Mouse (Mus musculus) intestine, embryonic 16.5 days (tissue): ENCODE measurements around the gene Wsb1. TPM values are rescaled to one million over a fixed set of nuclear protein-coding genes. Genes with fewer than 3 reads are reported as not detected.
"Not testable (repeated sequence)": the region's sequence is repeated elsewhere in the genome, so short reads cannot be mapped to it uniquely, and the experiment has no call there.

Experiments
- ATAC-seq: fragments of 200-750 bp; cut with Nextera tagmentation; 2 replicates; pipeline ENCODE4 v1.8.0; 2017; ENCODE audit warnings: moderate TSS enrichment, moderate library complexity
- H3K27ac ChIP-seq: fragments of 300-500 bp; sonication (generic); 2 replicates; pipeline ENCODE4 v1.5.1; 2014; ENCODE audit warnings: mild to moderate bottlenecking, low read length
- H3K27me3 ChIP-seq: fragments of 300-500 bp; sonication (generic); replicated peaks from 2 replicates; pipeline ENCODE4 v1.6.1; 2014; ENCODE audit warnings: low read length, control low read depth, mixed read lengths; ENCODE audit not compliant: control insufficient read depth, insufficient read depth
- H3K36me3 ChIP-seq: fragments of 300-500 bp; sonication (generic); 2 replicates; pipeline ENCODE4 v1.6.1; 2014; ENCODE audit warnings: low read length, control low read depth; ENCODE audit not compliant: control insufficient read depth, insufficient read depth
- H3K4me1 ChIP-seq: fragments of 300-500 bp; sonication (generic); 2 replicates; pipeline ENCODE4 v1.6.1; 2014; ENCODE audit warnings: low read length, control low read depth, mixed read lengths; ENCODE audit not compliant: control insufficient read depth, insufficient read depth
- H3K4me2 ChIP-seq: fragments of 300-500 bp; sonication (generic); 2 replicates; pipeline ENCODE4 v1.6.1; 2014; ENCODE audit warnings: low read depth, low read length, control low read depth
- H3K4me3 ChIP-seq: fragments of 300-500 bp; sonication (generic); 2 replicates; pipeline ENCODE4 v1.5.1; 2014; ENCODE audit warnings: mild to moderate bottlenecking, low read length
- H3K9ac ChIP-seq: fragments of 300-500 bp; sonication (generic); 2 replicates; pipeline ENCODE4 v1.6.1; 2014; ENCODE audit warnings: low read depth, low read length
- H3K9me3 ChIP-seq: fragments of 300-500 bp; sonication (generic); 2 replicates; pipeline ENCODE4 v1.6.1; 2016; ENCODE audit warnings: low read length, control low read depth; ENCODE audit not compliant: control insufficient read depth
- WGBS: fragments of 180-500 bp; shearing (Covaris S2); extraction: QIAGEN DNeasy Blood & Tissue Kit; methylation state at CpG from one replicate; pipeline ENCODE4 v1.1.7; 2014; 5-methylcytosine and 5-hydroxymethylcytosine counted together
- polyA plus RNA-seq: library from polyadenylated mRNA; unstranded; fragments of >200 nt; fragmentation: Nextera tagmentation; extraction: Ambion mirVana; gene quantifications from 2 replicates; pipeline ENCODE4 v1.2.1, GENCODE M21; 2015

Gene Wsb1
- polyA plus RNA-seq = 149 and 158 TPM in 2 replicates

GRCm38 (mm10) chr11:79254391-79255098, at the start of gene Wsb1:
Gene Wsb1, minus strand, starts transcription at chr11:79254671.
- WGBS = 2% methylated on average over 50 of the region's 50 CpGs

GRCm38 (mm10) chr11:79304245-79304644, 49.8 kb upstream of the Wsb1 start:
- ATAC-seq, H3K27ac ChIP-seq: not testable (repeated sequence)
- 82% methylated on average over 4 of the region's 4 CpGs for WGBS

More at GRCm38 (mm10) chr11:79254391-79255098, at the start of gene Wsb1:
- H3K4me2 ChIP-seq = peak within 1 kb of the TSS; percentile 74
- H3K4me3 ChIP-seq = peak within 1 kb of the TSS; percentile 81
- H3K4me1 ChIP-seq = peaks cover 10% of the 10 kb centered on the region
- peak within 1 kb of the TSS; percentile 94 for H3K9ac ChIP-seq
- peak; percentile 90 for ATAC-seq
- H3K36me3 ChIP-seq = peaks cover 11% of the 10 kb centered on the region
- H3K9me3 ChIP-seq = no peaks in the 10 kb centered on the region
- H3K27ac ChIP-seq = peak within 1 kb of the TSS; percentile 93
- no peaks in the 10 kb centered on the region for H3K27me3 ChIP-seq

GRCm38 (mm10) chr11:79303109-79303508, 48.6 kb upstream of the Wsb1 start:
- H3K4me1 ChIP-seq = peaks cover 19% of the 10 kb centered on the region
- H3K36me3 ChIP-seq = no peaks in the 10 kb centered on the region
- 65% methylated on average over 6 of the region's 6 CpGs for WGBS
- H3K4me2 ChIP-seq = no peak overlapping the region
- H3K27ac ChIP-seq = no peak overlapping the region
- H3K9ac ChIP-seq = no peak overlapping the region
- no peaks in the 10 kb centered on the region for H3K27me3 ChIP-seq
- peak; percentile 57 for ATAC-seq
- no peaks in the 10 kb centered on the region for H3K9me3 ChIP-seq
- no peak overlapping the region for H3K4me3 ChIP-seq

More at GRCm38 (mm10) chr11:79304245-79304644, 49.8 kb upstream of the Wsb1 start:
- not testable (repeated sequence) for H3K4me2 ChIP-seq, H3K9me3 ChIP-seq, H3K36me3 ChIP-seq, H3K4me3 ChIP-seq, H3K9ac ChIP-seq, H3K27me3 ChIP-seq
- peaks cover 19% of the 10 kb centered on the region for H3K4me1 ChIP-seq

GRCm38 (mm10) chr11:79299719-79300431, 45.4 kb upstream of the Wsb1 start:
- WGBS = 74% methylated on average over 9 of the region's 9 CpGs
- no peak for ATAC-seq
- H3K27ac ChIP-seq = no peak overlapping the region

GRCm38 (mm10) chr11:79296856-79297491, 42.5 kb upstream of the Wsb1 start, which contains the start of gene Gm9964:
Gene Gm9964, minus strand, starts transcription at chr11:79296906.
- no peaks in the 10 kb centered on the region for H3K27me3 ChIP-seq
- H3K36me3 ChIP-seq = no peaks in the 10 kb centered on the region
- H3K4me1 ChIP-seq = peaks cover 17% of the 10 kb centered on the region
- no peaks in the 10 kb centered on the region for H3K9me3 ChIP-seq
- H3K4me3 ChIP-seq = no peak within 1 kb of the TSS
- no peak for ATAC-seq
- no peak within 1 kb of the TSS for H3K27ac ChIP-seq
- no peak within 1 kb of the TSS for H3K9ac ChIP-seq
- 56% methylated on average over 5 of the region's 5 CpGs for WGBS
- H3K4me2 ChIP-seq = no peak within 1 kb of the TSS

More at GRCm38 (mm10) chr11:79299719-79300431, 45.4 kb upstream of the Wsb1 start:
- H3K4me3 ChIP-seq = no peak overlapping the region
- no peaks in the 10 kb centered on the region for H3K4me1 ChIP-seq
- H3K27me3 ChIP-seq = no peaks in the 10 kb centered on the region
- no peak overlapping the region for H3K4me2 ChIP-seq
- no peak overlapping the region for H3K9ac ChIP-seq
- H3K36me3 ChIP-seq = no peaks in the 10 kb centered on the region
- H3K9me3 ChIP-seq = no peaks in the 10 kb centered on the region

- peak; percentile 47 for ATAC-seq
- Histone ChIP-seq H3K9me3 (no peaks in the 10 kb centered on the region), H3K36me3 (no peaks in the 10 kb centered on the region), H3K4me1 (peaks cover 23% of the 10 kb centered on the region), H3K27me3 (no peaks in the 10 kb centered on the region), H3K9ac (no peak overlapping the region), H3K27ac (no peak overlapping the region), H3K4me3 (no peak overlapping the region), H3K4me2 (no peak overlapping the region)
- WGBS = 32% methylated on average over 1 of the region's 1 CpGs
Measured at GRCm38 (mm10) chr11:79296167-79296566, 41.7 kb upstream of the Wsb1 start.

- H3K27ac ChIP-seq = peak overlapping the region; percentile 87
- 30% methylated on average over 1 of the region's 1 CpGs for WGBS
Measured at GRCm38 (mm10) chr11:79293971-79294370, 39.5 kb upstream of the Wsb1 start.

GRCm38 (mm10) chr11:79293025-79293424, 38.6 kb upstream of the Wsb1 start:
- H3K4me3 ChIP-seq = no peak overlapping the region
- 86% methylated on average over 3 of the region's 3 CpGs for WGBS
- no peak for ATAC-seq
- no peak overlapping the region for H3K4me2 ChIP-seq
- H3K4me1 ChIP-seq = peaks cover 36% of the 10 kb centered on the region
- H3K9ac ChIP-seq = no peak overlapping the region
- H3K27ac ChIP-seq = peak overlapping the region; percentile 72
- no peaks in the 10 kb centered on the region for H3K9me3 ChIP-seq
- H3K36me3 ChIP-seq = no peaks in the 10 kb centered on the region
- no peaks in the 10 kb centered on the region for H3K27me3 ChIP-seq

More at GRCm38 (mm10) chr11:79293971-79294370, 39.5 kb upstream of the Wsb1 start:
- Histone ChIP-seq H3K9me3 (no peaks in the 10 kb centered on the region), H3K36me3 (no peaks in the 10 kb centered on the region), H3K4me2 (no peak overlapping the region), H3K27me3 (no peaks in the 10 kb centered on the region), H3K4me1 (peaks cover 28% of the 10 kb centered on the region), H3K9ac (no peak overlapping the region), H3K4me3 (no peak overlapping the region)
- peak; percentile 90 for ATAC-seq

- no peak overlapping the region for H3K4me3 ChIP-seq
- ATAC-seq = peak; percentile 38
- H3K27me3 ChIP-seq = no peaks in the 10 kb centered on the region
- H3K9ac ChIP-seq = no peak overlapping the region
- H3K4me1 ChIP-seq = peaks cover 45% of the 10 kb centered on the region
- WGBS = 62% methylated on average over 3 of the region's 3 CpGs
- H3K27ac ChIP-seq = peak overlapping the region; percentile 72
- no peaks in the 10 kb centered on the region for H3K36me3 ChIP-seq
- H3K4me2 ChIP-seq = no peak overlapping the region
- no peaks in the 10 kb centered on the region for H3K9me3 ChIP-seq
Measured at GRCm38 (mm10) chr11:79292130-79292529, 37.7 kb upstream of the Wsb1 start.
